Mouse (Mus musculus) G1E (cell line): ENCODE measurements around the gene Crb2.

Source experiments
- CTCF ChIP-seq: IDR thresholded peaks from 2 replicates; pipeline ENCODE4 v1.5.1; 2012; ENCODE audit warnings: low read depth, low read length, inconsistent platforms, mixed read lengths
- POLR2AphosphoS5 ChIP-seq: IDR thresholded peaks from 2 replicates; pipeline ENCODE4 v1.6.1; 2012; ENCODE audit warnings: low read depth, low read length, inconsistent platforms; ENCODE audit not compliant: insufficient replicate concordance

DNA sequence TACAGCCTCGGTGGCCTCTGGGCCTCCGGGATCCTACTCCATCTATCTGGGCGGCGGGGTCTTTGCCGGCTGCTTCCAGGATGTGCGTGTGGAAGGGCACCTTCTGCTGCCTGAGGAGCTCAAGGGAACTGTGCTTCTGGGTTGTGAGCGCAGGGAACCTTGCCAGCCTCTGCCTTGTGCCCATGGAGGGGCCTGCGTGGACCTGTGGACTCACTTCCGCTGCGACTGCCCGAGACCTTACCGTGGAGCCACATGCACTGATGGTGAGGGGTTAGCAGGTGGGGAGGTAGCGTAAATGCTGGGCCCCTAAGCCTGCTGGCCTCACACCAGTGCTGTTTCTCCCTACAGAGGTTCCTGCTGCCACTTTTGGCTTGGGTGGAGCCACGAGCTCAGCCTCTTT is 14.7 kb downstream of the Crb2 start:
- TF ChIP-seq CTCF (no peak), POLR2AphosphoS5 (no peak)
